Mouse (Mus musculus): ENCODE measurements at regions not wholly inside any gene's neighbourhood (a gene's known extent, or its start where the extent isn't known, plus 50 kb on each side); places are given as distances from the start of the nearest gene placed in this dataset.

DNA sequence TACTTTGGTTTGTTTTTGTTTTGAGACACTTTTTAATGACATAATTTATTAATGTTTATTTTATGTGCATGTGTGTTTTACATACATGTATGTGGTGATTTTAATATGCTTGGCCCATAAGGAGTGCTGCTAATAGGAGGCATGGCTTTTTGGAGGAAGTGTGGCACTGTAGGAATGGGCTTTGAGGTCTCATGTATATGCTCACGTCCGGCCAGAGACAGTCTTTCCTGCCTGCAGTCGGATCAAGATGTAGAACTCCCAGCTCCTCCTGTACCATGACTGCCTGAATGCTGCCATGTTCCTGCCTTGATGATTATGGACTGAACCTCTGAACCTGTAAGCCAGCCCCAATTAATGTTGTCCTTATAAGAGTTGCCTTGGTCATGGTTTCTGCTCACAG lies 82.6 kb downstream of the Rchy1 start:
- TF ChIP-seq CTCF (IDR thresholded peaks at IDR 0.05; ENCODE audit: low read depth, low read length) (no peak), POLR2A (IDR thresholded peaks at IDR 0.05; ENCODE audit: extremely low read depth, insufficient read depth, low read length) (no peak)

All from liver, adult 2 months (tissue).